Mouse (Mus musculus): ENCODE measurements at regions not wholly inside any gene's neighbourhood (a gene's known extent, or its start where the extent isn't known, plus 50 kb on each side); places are given as distances from the start of the nearest gene placed in this dataset.

GRCm38 (mm10) chr8:101697948-101698347, 1087.5 kb downstream of the Cdh11 start:
- DNase-seq (ENCODE audit: low read depth, low spot score), result no peak

- no peak for DNase-seq (ENCODE audit: low read depth, low spot score)
These were observed 1094.5 kb downstream of the Cdh11 start for GRCm38 (mm10) chr8:101690901-101691300.

GRCm38 (mm10) chr8:101668921-101669320, 1116.5 kb downstream of the Cdh11 start:
- no peak for DNase-seq (ENCODE audit: low read depth, low spot score)

GRCm38 (mm10) chr8:101662874-101663273, 1122.6 kb downstream of the Cdh11 start:
- no peak for DNase-seq (ENCODE audit: low read depth, low spot score)

GRCm38 (mm10) chr8:101655292-101655691, 1130.2 kb downstream of the Cdh11 start:
- DNase-seq (ENCODE audit: low read depth, low spot score), result no peak

- peak; percentile 56 for DNase-seq (ENCODE audit: low read depth, low spot score)
These were observed 1156.6 kb downstream of the Cdh11 start for GRCm38 (mm10) chr8:101628816-101629215.

DNA sequence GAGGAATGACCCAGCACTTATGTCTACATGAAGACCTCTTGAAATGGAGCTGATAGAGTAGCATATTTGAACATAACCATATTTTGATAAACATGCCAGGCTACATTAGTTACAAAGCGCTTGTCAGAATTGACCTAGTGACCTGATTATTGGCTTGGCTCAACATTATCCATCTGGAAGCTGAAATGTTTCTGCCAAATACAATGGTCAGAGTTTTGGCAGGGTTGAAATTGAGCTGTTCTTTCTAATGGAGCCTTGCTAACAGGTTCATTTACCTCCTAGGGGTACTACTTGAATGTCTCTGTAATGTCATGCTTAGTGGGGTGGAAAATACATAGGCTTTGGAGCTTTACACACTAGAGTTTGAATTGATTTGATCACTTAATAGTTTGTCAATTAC, 1163.5 kb downstream of the Cdh11 start:
- no peak for DNase-seq (ENCODE audit: low read depth, low spot score)

DNA sequence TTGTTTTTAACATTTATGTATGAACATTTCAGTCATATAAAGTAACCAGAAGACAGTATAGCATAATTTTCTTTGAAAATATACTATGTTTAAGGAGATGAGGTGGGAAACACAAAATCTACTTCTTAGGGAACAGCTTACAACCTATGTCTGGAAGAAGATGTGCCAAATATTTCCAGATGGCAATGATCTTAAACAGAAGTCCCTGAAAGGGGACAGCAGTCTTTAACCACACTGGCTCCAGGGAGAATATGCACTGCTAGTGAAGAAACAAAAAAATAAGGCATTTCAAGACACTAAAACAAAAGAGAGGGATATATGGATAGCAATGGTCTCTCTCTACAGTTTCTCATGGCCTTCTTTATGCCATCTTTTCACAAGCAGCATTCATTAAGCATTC, 1194.3 kb downstream of the Cdh11 start:
- DNase-seq (ENCODE audit: low read depth, low spot score), result no peak

DNA sequence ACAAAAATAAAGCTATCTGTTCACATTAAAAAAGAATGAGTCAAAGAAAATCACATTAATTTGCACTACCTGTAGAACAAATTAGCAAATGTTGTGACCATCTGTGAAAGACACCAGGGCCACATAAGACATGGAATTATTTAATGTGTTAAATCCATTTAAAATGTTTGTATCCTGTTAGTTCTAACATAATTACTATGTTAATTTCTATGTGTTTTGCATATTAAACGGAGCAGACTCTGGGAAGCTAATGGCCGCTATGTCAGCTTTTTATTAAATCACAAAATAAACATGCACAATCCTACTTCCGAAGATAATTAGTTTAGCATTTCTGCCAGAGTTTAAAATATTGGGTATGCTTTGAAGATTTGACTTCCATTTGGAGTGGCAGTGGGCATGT, 1194.8 kb downstream of the Cdh11 start:
- no peak for DNase-seq (ENCODE audit: low read depth, low spot score)

DNA sequence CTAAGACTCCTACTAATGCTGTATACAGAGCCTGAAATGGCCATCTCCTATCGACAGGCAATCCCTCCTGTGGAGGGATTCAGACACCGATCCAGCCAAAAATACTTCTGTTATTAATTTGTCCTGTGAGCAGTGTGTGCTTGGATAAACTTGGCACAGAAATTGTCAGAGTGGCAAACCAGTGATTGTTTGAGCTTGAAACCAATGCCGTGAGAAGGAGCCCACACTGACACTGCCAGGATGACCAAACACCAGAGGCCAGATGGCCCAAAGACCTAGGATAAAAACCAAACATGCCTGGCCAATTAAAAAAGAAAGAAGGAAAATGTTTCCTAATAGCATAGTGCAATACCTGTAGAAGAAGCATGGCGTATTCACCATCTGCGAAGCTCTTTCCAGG, 1221.0 kb downstream of the Cdh11 start:
- DNase-seq (ENCODE audit: low read depth, low spot score), result no peak

GRCm38 (mm10) chr8:101522758-101523157, 1262.7 kb downstream of the Cdh11 start:
- no peak for DNase-seq (ENCODE audit: low read depth, low spot score)

DNA sequence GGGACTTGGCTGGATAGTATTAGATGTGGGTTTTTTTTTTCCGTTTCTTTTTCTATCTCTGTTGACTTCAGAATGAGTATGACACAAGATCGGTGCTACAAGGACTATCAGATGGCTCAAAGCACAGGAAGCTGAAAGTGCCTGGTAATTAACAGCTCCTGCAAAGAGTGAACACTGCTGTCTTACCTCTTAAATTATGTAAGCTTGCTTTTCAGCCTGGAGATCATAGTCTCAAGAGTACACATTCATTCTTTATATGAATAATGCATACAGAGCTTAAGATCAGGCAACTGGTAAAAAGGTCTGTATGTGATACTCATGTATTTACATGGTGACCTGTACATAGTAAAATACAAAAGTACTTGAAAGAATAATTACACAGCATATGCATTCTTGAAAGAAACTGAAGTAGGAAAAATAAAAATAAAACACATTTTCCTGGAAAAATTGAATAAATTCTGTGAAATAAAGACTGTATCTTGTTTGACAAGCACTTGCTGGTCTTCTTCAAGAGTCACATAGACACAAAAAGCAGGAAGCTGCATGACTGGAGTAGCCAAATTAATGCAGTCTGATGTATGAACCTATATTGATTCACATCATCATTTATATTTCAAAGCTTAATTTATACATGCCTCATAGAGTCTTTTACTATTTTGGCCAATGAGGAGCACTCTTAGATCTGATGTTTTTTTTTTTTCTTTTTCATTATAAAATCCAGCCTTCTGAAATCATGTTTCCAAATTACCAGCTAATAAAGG, 1306.7 kb downstream of the Cdh11 start:
- DNase-seq (ENCODE audit: low read depth, low spot score), result no peak

- DNase-seq (ENCODE audit: low read depth, low spot score), result no peak
These were observed 1319.1 kb downstream of the Cdh11 start for GRCm38 (mm10) chr8:101466363-101466762.

GRCm38 (mm10) chr8:101462515-101462914, 1322.9 kb downstream of the Cdh11 start:
- no peak for DNase-seq (ENCODE audit: low read depth, low spot score)

- DNase-seq (ENCODE audit: low read depth, low spot score), result no peak
These were observed 1340.7 kb downstream of the Cdh11 start for GRCm38 (mm10) chr8:101444730-101445129.

GRCm38 (mm10) chr8:101442563-101442962, 1342.9 kb downstream of the Cdh11 start:
- DNase-seq (ENCODE audit: low read depth, low spot score), result no peak

GRCm38 (mm10) chr8:101435691-101436090, 1349.8 kb downstream of the Cdh11 start:
- no peak for DNase-seq (ENCODE audit: low read depth, low spot score)

Data from ES-CJ7 (cell line).